ENCODE assay signal across 8 mouse cellular contexts in the genomic region with DNA sequence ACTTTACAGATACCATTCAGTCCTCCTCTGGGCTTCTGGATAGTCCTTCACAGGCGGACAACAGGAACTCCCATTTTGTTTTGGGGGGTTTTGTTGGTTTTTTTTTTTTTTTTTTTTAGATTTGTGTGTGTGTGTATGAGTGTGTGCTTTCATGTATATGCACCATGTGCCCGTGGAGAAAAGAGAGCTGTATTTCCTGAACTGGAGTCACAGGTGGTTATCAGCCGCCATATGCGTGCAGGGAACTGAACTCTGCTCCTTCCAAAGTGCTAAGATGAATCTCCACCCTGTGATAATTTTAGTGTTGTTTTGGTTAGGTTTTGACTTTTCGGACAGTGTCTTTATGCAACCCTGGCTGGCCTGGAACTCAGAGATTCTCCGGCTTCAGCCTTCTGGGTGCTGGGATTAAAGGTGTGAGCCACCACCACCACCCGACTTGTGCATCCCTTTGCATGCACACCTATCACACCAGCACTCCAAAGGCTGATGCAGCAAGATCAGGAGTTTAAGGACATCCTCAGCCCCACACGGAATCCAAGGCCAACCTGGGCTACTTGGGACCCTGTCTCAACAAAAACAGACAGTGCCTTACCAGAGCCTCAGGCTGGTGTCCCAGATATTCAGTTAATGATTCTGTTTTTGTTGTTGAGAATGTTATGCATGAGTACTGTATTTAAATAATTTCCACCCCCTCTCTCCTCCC. TPM values are rescaled to one million over a fixed set of nuclear protein-coding genes. Genes with fewer than 3 reads are reported as not detected.
A peak's percentile ranks its signal among the peaks of the same experiment; 100 is the strongest.
DNase-seq lines count a peak whose midpoint lies in the region; ATAC-seq and TF ChIP-seq lines count a peak whose summit lies in the region.

No protein-coding gene starts in this region.

- no peak for DNase-seq in lung, postnatal 0 days (ENCODE audit: low spot score)
- DNase-seq in lung, postnatal 4 days, result no peak
- no peak for DNase-seq in cerebellum, adult 11 months
- no peak for DNase-seq in cerebellum, postnatal 10 days

- H3K36me3 ChIP-seq in lung, postnatal 0 days (ENCODE audit: insufficient read depth, low read length), result 0 out of 2 replicates have a peak, but pooled peaks cover 5% of the 10 kb centered on the region
- peaks cover 17% of the 10 kb centered on the region for H3K36me3 ChIP-seq in forebrain, embryonic 13.5 days (ENCODE audit: poor library complexity, severe bottlenecking)
- H3K36me3 ChIP-seq in limb, embryonic 12.5 days, result peaks cover 18% of the 10 kb centered on the region
- peaks cover 13% of the 10 kb centered on the region for H3K36me3 ChIP-seq in small intestine, adult 2 months (ENCODE audit: control insufficient read depth, insufficient read depth, low read length)

- no peaks in the 10 kb centered on the region for H3K9me3 ChIP-seq in lung, postnatal 0 days (ENCODE audit: low read length)
- no peaks in the 10 kb centered on the region for H3K9me3 ChIP-seq in forebrain, embryonic 13.5 days (replicated peaks)
- no peaks in the 10 kb centered on the region for H3K9me3 ChIP-seq in limb, embryonic 12.5 days

- TF ChIP-seq CTCF in lung, postnatal 0 days (IDR thresholded peaks at IDR 0.05), result no peak
- no peak for TF ChIP-seq CTCF in small intestine, adult 2 months (IDR thresholded peaks at IDR 0.05; ENCODE audit: extremely low read depth, insufficient read length, insufficient replicate concordance, low read depth, low read length)

- 55% methylated on average over 8 of the region's 8 CpGs for WGBS in lung, postnatal 0 days
- WGBS in forebrain, embryonic 13.5 days, result 76% methylated on average over 8 of the region's 8 CpGs
- WGBS in limb, embryonic 12.5 days, result 69% methylated on average over 8 of the region's 8 CpGs
- WGBS in small intestine, adult 2 months, result 29% methylated on average over 8 of the region's 8 CpGs

- peak overlapping the region; percentile 82 for H3K27ac ChIP-seq in lung, postnatal 0 days (ENCODE audit: low read length)
- H3K27ac ChIP-seq in forebrain, embryonic 13.5 days, result no peak overlapping the region
- no peak overlapping the region for H3K27ac ChIP-seq in limb, embryonic 12.5 days
- peak overlapping the region; percentile 89 for H3K27ac ChIP-seq in small intestine, adult 2 months (ENCODE audit: insufficient read depth, low read depth, low read length)

- H3K4me2 ChIP-seq in lung, postnatal 0 days (replicated peaks; ENCODE audit: low read depth, low read length), result peak overlapping the region; percentile 91
- peak overlapping the region; percentile 99 for H3K4me2 ChIP-seq in forebrain, embryonic 13.5 days
- peak overlapping the region; percentile 96 for H3K4me2 ChIP-seq in limb, embryonic 12.5 days

- TF ChIP-seq POLR2A in small intestine, adult 2 months (IDR thresholded peaks at IDR 0.05; ENCODE audit: low read depth, low read length), result no peak

- peaks cover 11% of the 10 kb centered on the region; the same call in 1 of the 2 replicates for H3K4me1 ChIP-seq in lung, postnatal 0 days (ENCODE audit: insufficient read depth, low read depth, low read length)
- H3K4me1 ChIP-seq in forebrain, embryonic 13.5 days, result peaks cover 38% of the 10 kb centered on the region
- H3K4me1 ChIP-seq in limb, embryonic 12.5 days (replicated peaks), result peaks cover 24% of the 10 kb centered on the region
- peaks cover 18% of the 10 kb centered on the region for H3K4me1 ChIP-seq in small intestine, adult 2 months (ENCODE audit: control insufficient read depth, insufficient read depth, insufficient read length, low read length)

- no peak for ATAC-seq in lung, postnatal 0 days
- no peak for ATAC-seq in forebrain, embryonic 13.5 days
- no peak for ATAC-seq in limb, embryonic 12.5 days (ENCODE audit: insufficient number of reproducible peaks, insufficient read depth, low FRiP score, low TSS enrichment, low read depth)
- ATAC-seq in CD4-positive, CD25-positive, alpha-beta regulatory T cell, adult 4 months, result no peak

- peak overlapping the region; percentile 93 for H3K9ac ChIP-seq in lung, postnatal 0 days (replicated peaks; ENCODE audit: low read depth)
- H3K9ac ChIP-seq in forebrain, embryonic 13.5 days, result peak overlapping the region; percentile 90
- H3K9ac ChIP-seq in limb, embryonic 12.5 days (replicated peaks), result peak overlapping the region; percentile 89

- H3K4me3 ChIP-seq in lung, postnatal 0 days (ENCODE audit: low read depth, low read length), result peak overlapping the region; percentile 88
- peak overlapping the region; percentile 87 for H3K4me3 ChIP-seq in forebrain, embryonic 13.5 days
- peak overlapping the region; percentile 94 for H3K4me3 ChIP-seq in limb, embryonic 12.5 days (replicated peaks)
- H3K4me3 ChIP-seq in small intestine, adult 2 months (ENCODE audit: low read depth, low read length), result peak overlapping the region; percentile 85

- TF ChIP-seq EP300 in lung, postnatal 0 days (IDR thresholded peaks at IDR 0.05), result no peak

- no peaks in the 10 kb centered on the region for H3K27me3 ChIP-seq in lung, postnatal 0 days (replicated peaks; ENCODE audit: insufficient read depth, low read length)
- H3K27me3 ChIP-seq in forebrain, embryonic 13.5 days, result no peaks in the 10 kb centered on the region
- no peaks in the 10 kb centered on the region for H3K27me3 ChIP-seq in limb, embryonic 12.5 days
- H3K27me3 ChIP-seq in small intestine, adult 2 months (ENCODE audit: control insufficient read depth, insufficient read depth, low read length), result no peaks in the 10 kb centered on the region

RNA-seq across cellular contexts. Expression of a gene that starts 1.4 kb away (rescaled TPM):
- 251 and 275 TPM in 2 replicates for polyA plus RNA-seq in lung, postnatal 0 days (2015; fragmentation: Nextera tagmentation; extraction: Ambion mirVana)
- polyA plus RNA-seq in forebrain, embryonic 13.5 days (2015; fragmentation: Nextera tagmentation; extraction: Ambion mirVana), result 478 and 480 TPM in 2 replicates
- 381 and 392 TPM in 2 replicates for polyA plus RNA-seq in limb, embryonic 12.5 days (2016; fragmentation: Nextera tagmentation; extraction: Ambion mirVana)
- polyA plus RNA-seq in small intestine, adult 2 months (2012; rRNA removed), result 304 and 515 TPM in 2 replicates
- 100 to 1,000 TPM; 250 to 293 TPM for polyA plus RNA-seq in CD4-positive, CD25-positive, alpha-beta regulatory T cell, adult 4 months (2017; shearing (Covaris generic))

RNA-seq across cellular contexts. Expression of a gene that starts 24.3 kb away (rescaled TPM):
- 34.2 and 34.4 TPM in 2 replicates for polyA plus RNA-seq in lung, postnatal 0 days (2015; fragmentation: Nextera tagmentation; extraction: Ambion mirVana)
- polyA plus RNA-seq in forebrain, embryonic 13.5 days (2015; fragmentation: Nextera tagmentation; extraction: Ambion mirVana), result 76.9 and 85.9 TPM in 2 replicates
- 44.1 and 46.0 TPM in 2 replicates for polyA plus RNA-seq in limb, embryonic 12.5 days (2016; fragmentation: Nextera tagmentation; extraction: Ambion mirVana)
- 63.0 and 76.6 TPM in 2 replicates for polyA plus RNA-seq in small intestine, adult 2 months (2012; rRNA removed)
- 1 to 10 TPM; 4.0 to 5.9 TPM for polyA plus RNA-seq in CD4-positive, CD25-positive, alpha-beta regulatory T cell, adult 4 months (2017; shearing (Covaris generic))

RNA-seq across cellular contexts. Expression of a gene that starts 47.9 kb away (rescaled TPM):
- 398 and 422 TPM in 2 replicates for polyA plus RNA-seq in lung, postnatal 0 days (2015; fragmentation: Nextera tagmentation; extraction: Ambion mirVana)
- 253 and 270 TPM in 2 replicates for polyA plus RNA-seq in forebrain, embryonic 13.5 days (2015; fragmentation: Nextera tagmentation; extraction: Ambion mirVana)
- 512 and 562 TPM in 2 replicates for polyA plus RNA-seq in limb, embryonic 12.5 days (2016; fragmentation: Nextera tagmentation; extraction: Ambion mirVana)
- 8.8 and 13.7 TPM in 2 replicates for polyA plus RNA-seq in small intestine, adult 2 months (2012; rRNA removed)
- not detected for polyA plus RNA-seq in CD4-positive, CD25-positive, alpha-beta regulatory T cell, adult 4 months (2017; shearing (Covaris generic))

RNA-seq across cellular contexts. Expression of a gene that starts 56.2 kb away (rescaled TPM):
- polyA plus RNA-seq in lung, postnatal 0 days (2015; fragmentation: Nextera tagmentation; extraction: Ambion mirVana), result 0.63 and 0.94 TPM in 2 replicates
- polyA plus RNA-seq in forebrain, embryonic 13.5 days (2015; fragmentation: Nextera tagmentation; extraction: Ambion mirVana), result 0.06 and 0.12 TPM in 2 replicates
- polyA plus RNA-seq in limb, embryonic 12.5 days (2016; fragmentation: Nextera tagmentation; extraction: Ambion mirVana), result 1.2 and 1.3 TPM in 2 replicates
- polyA plus RNA-seq in small intestine, adult 2 months (2012; rRNA removed), result 2.3 and 5.3 TPM in 2 replicates
- 10 to 100 TPM; 11.4 to 13.8 TPM for polyA plus RNA-seq in CD4-positive, CD25-positive, alpha-beta regulatory T cell, adult 4 months (2017; shearing (Covaris generic))

Comparison
In these comparisons a context has a peak if more than half of its experiments do, and no peak if none do; other contexts are left out.
1. H3K27ac ChIP-seq: peak in lung, postnatal 0 days (single experiment) and small intestine, adult 2 months (single experiment); none in forebrain, embryonic 13.5 days (single experiment) and limb, embryonic 12.5 days (single experiment).
2. RNA of a gene that starts 47.9 kb away (polyA plus RNA-seq): 512 to 562 TPM in limb, embryonic 12.5 days, 398 to 422 TPM in lung, postnatal 0 days and 253 to 270 TPM in forebrain, embryonic 13.5 days; 8.8 to 13.7 TPM in small intestine, adult 2 months and not detected in CD4-positive, CD25-positive, alpha-beta regulatory T cell, adult 4 months; every median in the first group is over 10 times any median in the second.
3. Peak in every context shown above with its lines, with median percentiles within 50 percentile points of each other: H3K4me2 ChIP-seq, H3K4me3 ChIP-seq and H3K9ac ChIP-seq.